Mouse (Mus musculus) spleen, postnatal 0 days (tissue): ENCODE results near the gene Cpt1a. TPM values are rescaled to one million over a fixed set of nuclear protein-coding genes. Genes with fewer than 3 reads are reported as not detected.

Experiments used
- polyA plus RNA-seq: library from polyadenylated mRNA; unstranded; fragments of >200 nt; fragmentation: Nextera tagmentation; extraction: Ambion mirVana; gene quantifications from 2 replicates; pipeline ENCODE4 v1.2.1, GENCODE M21; 2015

Gene Cpt1a
- polyA plus RNA-seq = 29.4 and 31.1 TPM in 2 replicates

GRCm38 (mm10) chr19:3322261-3322969, at the start of gene Cpt1a:
TSS of gene Cpt1a (plus strand) at chr19:3322334.

GRCm38 (mm10) chr19:3282572-3283467, 39.3 kb upstream of the Cpt1a start, which contains the start of the genes Mrpl21 and Ighmbp2:
TSS of gene Mrpl21 (plus strand) at chr19:3282901.
TSS of gene Ighmbp2 (minus strand) at chr19:3283017.

GRCm38 (mm10) chr19:3388629-3389057, 66.5 kb downstream of the Cpt1a start, which contains the start of gene Tesmin:
TSS of gene Tesmin (plus strand) at chr19:3388857.

GRCm38 (mm10) chr19:3414268-3414733, 92.2 kb downstream of the Cpt1a start, which contains the start of gene Gal:
TSS of gene Gal (minus strand) at chr19:3414544.

Other genes with a start within 250 kb of the Cpt1a start
- gene Mrpl21, start 39.4 kb upstream of the Cpt1a start, polyA plus RNA-seq = 79.9 and 80.0 TPM in 2 replicates
- 3.9 and 4.6 TPM in 2 replicates for gene Ighmbp2, start 39.3 kb upstream of the Cpt1a start, polyA plus RNA-seq
- gene Tesmin, start 66.5 kb downstream of the Cpt1a start, polyA plus RNA-seq = 1.2 and 1.7 TPM in 2 replicates
- 1.2 and 2.1 TPM in 2 replicates for gene Gal, start 92.2 kb downstream of the Cpt1a start, polyA plus RNA-seq